Mouse (Mus musculus) heart, embryonic 14.5 days (tissue): ENCODE data around the gene Efna2. TPM values are rescaled to one million over a fixed set of nuclear protein-coding genes. Genes with fewer than 3 reads are reported as not detected.
A peak's percentile ranks its signal among the peaks of the same experiment; 100 is the strongest.

Source experiments
- ATAC-seq: fragments of 200-750 bp; cut with Nextera tagmentation; 2 replicates; pipeline ENCODE4 v1.8.0; 2017; ENCODE audit warnings: low read depth, moderate TSS enrichment; ENCODE audit not compliant: insufficient number of reproducible peaks, insufficient read depth, low FRiP score
- H3K27ac ChIP-seq, 2 experiments: fragments of 200-500 bp in 1 of 2; fragments of 300-500 bp in 1 of 2; sonication (generic) in 1 of 2; replicated peaks in 1 of 2; 2 replicates each; pipeline ENCODE4 v1.5.1; 2012 to 2014; ENCODE audit warnings: low read depth in 2 of 2, low read length in 2 of 2, control low read depth in 1 of 2, mild to moderate bottlenecking in 1 of 2, mixed read lengths in 1 of 2; ENCODE audit not compliant: control insufficient read depth in 1 of 2, insufficient read depth in 1 of 2
- H3K27me3 ChIP-seq: fragments of 300-500 bp; sonication (generic); 2 replicates; pipeline ENCODE4 v1.6.1; 2014; ENCODE audit warnings: mild to moderate bottlenecking, low read length, control low read depth; ENCODE audit not compliant: control insufficient read depth, insufficient read depth
- H3K36me3 ChIP-seq: fragments of 300-500 bp; sonication (generic); 2 replicates; pipeline ENCODE4 v1.6.1; 2014; ENCODE audit warnings: mild to moderate bottlenecking, control low read depth, low read length, mixed read lengths; ENCODE audit not compliant: control insufficient read depth, insufficient read depth
- H3K4me1 ChIP-seq, 2 experiments: fragments of 200-500 bp in 1 of 2; fragments of 300-500 bp in 1 of 2; sonication (generic) in 1 of 2; 2 replicates each; pipeline ENCODE4 v1.6.1; 2012 to 2014; ENCODE audit warnings: low read length in 2 of 2, control low read depth in 1 of 2, mixed read lengths in 1 of 2; ENCODE audit not compliant: control insufficient read depth in 2 of 2, insufficient read depth in 2 of 2
- H3K4me2 ChIP-seq: fragments of 300-500 bp; sonication (generic); 2 replicates; pipeline ENCODE4 v1.6.1; 2014; ENCODE audit warnings: mild to moderate bottlenecking, low read length
- H3K4me3 ChIP-seq, 2 experiments: fragments of 200-500 bp in 1 of 2; fragments of 300-500 bp in 1 of 2; sonication (generic) in 1 of 2; 2 replicates each; pipeline ENCODE4 v1.5.1; 2012 to 2014; ENCODE audit warnings: low read length in 2 of 2, mild to moderate bottlenecking in 2 of 2, control low read depth in 1 of 2, low read depth in 1 of 2, moderate library complexity in 1 of 2; ENCODE audit not compliant: control insufficient read depth in 1 of 2, insufficient read depth in 1 of 2
- H3K9ac ChIP-seq: fragments of 300-500 bp; sonication (generic); 2 replicates; pipeline ENCODE4 v1.6.1; 2014; ENCODE audit warnings: mild to moderate bottlenecking, low read length
- H3K9me3 ChIP-seq: fragments of 300-500 bp; sonication (generic); 2 replicates; pipeline ENCODE4 v1.6.1; 2016; ENCODE audit warnings: low read length, control low read depth; ENCODE audit not compliant: control insufficient read depth
- WGBS: fragments of 180-500 bp; shearing (Covaris S2); extraction: QIAGEN DNeasy Blood & Tissue Kit; methylation state at CpG from one replicate; pipeline ENCODE4 v1.1.7; 2014; 5-methylcytosine and 5-hydroxymethylcytosine counted together
- polyA plus RNA-seq: library from polyadenylated mRNA; unstranded; fragments of >200 nt; fragmentation: Nextera tagmentation; extraction: Ambion mirVana; gene quantifications from 2 replicates; pipeline ENCODE4 v1.2.1, GENCODE M21; 2014

Efna2 gene
- polyA plus RNA-seq, 1 experiment from 2014 or later = 10.1 TPM

DNA sequence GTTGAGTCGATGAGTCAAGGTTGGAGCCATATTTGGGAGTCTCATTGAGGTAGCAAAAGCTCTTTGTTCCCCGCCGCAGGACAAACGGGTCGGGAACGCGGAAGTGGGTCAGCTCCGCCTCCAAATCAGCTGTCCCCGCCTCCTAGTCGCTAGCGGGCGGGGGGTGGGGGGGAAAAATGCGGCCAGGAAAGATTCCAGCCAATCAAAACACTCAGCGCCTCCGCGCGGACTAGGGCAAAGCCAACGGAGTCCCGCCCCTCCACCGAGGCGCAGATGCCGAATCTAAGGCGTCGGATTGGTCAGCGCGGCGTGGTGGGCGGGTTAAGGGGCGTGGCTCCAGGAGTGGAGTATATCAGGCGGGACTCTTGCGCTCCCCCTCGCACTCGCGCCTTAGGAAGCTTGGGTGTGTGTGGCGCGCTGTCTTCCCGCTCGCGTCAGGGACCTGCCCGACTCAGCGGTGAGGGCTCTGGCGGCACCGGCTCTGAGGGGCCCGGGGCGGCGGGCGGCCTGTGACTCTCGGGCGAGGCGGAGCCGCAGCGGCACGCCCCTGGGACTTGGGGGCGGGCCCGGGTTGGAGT is 11.7 kb upstream of the Efna2 start:
- Histone ChIP-seq H3K27me3 (no peaks in the 10 kb centered on the region), H3K4me3 (peak overlapping the region; percentile 59 to 90), H3K4me2 (peak overlapping the region; percentile 95), H3K4me1 (peaks cover 31 to 62% of the 10 kb centered on the region in 2 experiments), H3K27ac (peak overlapping the region; percentile 85 to 100), H3K36me3 (peaks cover 33% of the 10 kb centered on the region), H3K9ac (peak overlapping the region; percentile 99), H3K9me3 (no peaks in the 10 kb centered on the region)
- peak; percentile 88 for ATAC-seq
- 0% methylated on average over 53 of the region's 55 CpGs for WGBS

GRCm38 (mm10) chr10:80168038-80168661 is 11.1 kb upstream of the Efna2 start:
- Histone ChIP-seq H3K27me3 (no peaks in the 10 kb centered on the region), H3K9me3 (no peaks in the 10 kb centered on the region), H3K4me3 (peak overlapping the region; percentile 59 to 90), H3K4me1 (peaks cover 28 to 60% of the 10 kb centered on the region in 2 experiments), H3K36me3 (peaks cover 33% of the 10 kb centered on the region), H3K4me2 (peak overlapping the region; percentile 95), H3K9ac (peak overlapping the region; percentile 99), H3K27ac (peak overlapping the region; percentile 85 to 100)
- under 1% methylated on average over 45 of the region's 48 CpGs for WGBS
- ATAC-seq = peak; percentile 51

- H3K27me3 ChIP-seq = no peaks in the 10 kb centered on the region
- H3K4me2 ChIP-seq = peak overlapping the region; percentile 95
- H3K9me3 ChIP-seq = no peaks in the 10 kb centered on the region
- peaks cover 33% of the 10 kb centered on the region for H3K36me3 ChIP-seq
- ATAC-seq = no peak
- peak overlapping the region in 1 of 2 experiments; percentile 100; a peak in 1 of 4 replicates for H3K27ac ChIP-seq
- peaks cover 25 to 57% of the 10 kb centered on the region in 2 experiments for H3K4me1 ChIP-seq
- WGBS = 61% methylated on average over 1 of the region's 1 CpGs
- H3K9ac ChIP-seq = peak overlapping the region; percentile 99
- peak overlapping the region; percentile 59 to 90; a peak in 3 of 4 replicates for H3K4me3 ChIP-seq
Observed at GRCm38 (mm10) chr10:80169070-80169469, 10.2 kb upstream of the Efna2 start.

DNA sequence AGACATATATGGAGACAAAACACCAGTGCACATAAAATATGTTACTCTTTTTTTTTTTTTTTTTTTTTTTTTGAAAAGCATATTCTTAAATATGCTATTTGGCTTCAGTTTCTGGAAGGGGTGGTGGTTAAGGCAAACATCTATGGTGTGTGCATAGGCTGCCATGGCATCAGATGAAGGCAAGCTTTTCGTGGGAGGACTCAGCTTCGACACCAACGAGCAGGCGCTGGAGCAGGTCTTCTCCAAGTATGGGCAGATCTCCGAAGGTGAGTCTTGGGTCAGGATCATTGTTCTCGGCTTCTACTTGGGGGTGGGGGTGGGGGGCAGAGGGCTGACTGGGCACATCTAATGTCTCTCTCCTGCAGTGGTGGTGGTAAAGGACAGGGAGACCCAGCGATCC is 9.6 kb upstream of the Efna2 start:
- Histone ChIP-seq H3K4me2 (no peak overlapping the region), H3K4me1 (peaks cover 21 to 51% of the 10 kb centered on the region in 2 experiments), H3K9ac (peak overlapping the region; percentile 25; the same call in 1 of the 2 replicates), H3K27ac (no peak overlapping the region), H3K27me3 (no peaks in the 10 kb centered on the region), H3K9me3 (no peaks in the 10 kb centered on the region), H3K36me3 (peaks cover 33% of the 10 kb centered on the region), H3K4me3 (no peak overlapping the region)
- ATAC-seq = no peak
- WGBS = 92% methylated on average over 7 of the region's 7 CpGs

GRCm38 (mm10) chr10:80170052-80170451 is 9.2 kb upstream of the Efna2 start:
- peaks cover 19 to 49% of the 10 kb centered on the region in 2 experiments for H3K4me1 ChIP-seq
- H3K4me3 ChIP-seq = no peak overlapping the region
- H3K4me2 ChIP-seq = no peak overlapping the region
- no peak overlapping the region for H3K27ac ChIP-seq
- no peaks in the 10 kb centered on the region for H3K27me3 ChIP-seq
- H3K36me3 ChIP-seq = peaks cover 33% of the 10 kb centered on the region
- 98% methylated on average over 16 of the region's 16 CpGs for WGBS
- no peaks in the 10 kb centered on the region for H3K9me3 ChIP-seq
- no peak overlapping the region; the same call in 1 of the 2 replicates for H3K9ac ChIP-seq
- ATAC-seq = no peak

DNA sequence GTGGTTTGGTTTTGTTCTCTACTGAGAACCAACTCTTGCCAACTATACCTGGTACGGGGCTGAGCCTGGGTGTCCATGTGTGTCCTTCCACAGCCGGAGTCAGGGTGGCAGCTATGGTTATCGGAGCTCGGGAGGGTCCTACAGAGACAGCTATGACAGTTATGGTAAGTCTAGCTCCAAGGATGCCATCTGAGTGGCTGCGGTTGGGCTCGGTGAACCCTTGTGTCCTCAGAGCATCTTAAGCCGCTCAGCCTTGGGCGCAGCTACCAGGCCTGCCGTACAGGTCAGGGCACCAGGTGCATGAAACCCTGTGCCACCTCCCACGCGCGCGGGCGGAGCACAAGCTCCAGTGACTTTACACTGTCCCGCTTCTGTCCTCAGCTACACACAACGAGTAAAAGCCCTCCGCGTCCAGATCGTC is 8.7 kb upstream of the Efna2 start:
- Histone ChIP-seq H3K4me2 (no peak overlapping the region), H3K27ac (no peak overlapping the region), H3K9me3 (no peaks in the 10 kb centered on the region), H3K27me3 (no peaks in the 10 kb centered on the region), H3K4me1 (peaks cover 15 to 44% of the 10 kb centered on the region in 2 experiments), H3K9ac (no peak overlapping the region), H3K36me3 (peaks cover 33% of the 10 kb centered on the region), H3K4me3 (no peak overlapping the region)
- no peak for ATAC-seq
- WGBS = 95% methylated on average over 19 of the region's 19 CpGs

DNA sequence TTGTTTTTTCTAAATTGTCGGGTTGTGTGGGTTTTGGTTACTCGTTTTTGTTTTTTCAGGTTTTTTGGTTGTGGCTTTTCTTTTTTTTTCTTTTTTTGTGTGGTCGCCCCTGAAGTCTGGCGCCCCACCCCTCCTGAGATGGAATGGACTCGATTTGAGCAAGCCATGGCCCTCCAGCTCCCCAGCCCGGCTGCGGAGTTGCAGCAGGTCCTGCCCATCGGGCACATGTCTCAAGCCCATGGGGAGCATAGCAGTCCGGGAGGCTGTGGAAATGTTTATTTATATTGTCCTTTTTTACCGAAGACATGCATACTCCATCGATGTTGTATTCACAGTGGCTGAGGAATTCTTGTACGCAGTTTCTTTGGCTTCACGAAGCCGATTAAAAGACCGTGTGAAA is 8.0 kb upstream of the Efna2 start:
- Histone ChIP-seq H3K4me2 (no peak overlapping the region), H3K4me3 (no peak overlapping the region), H3K4me1 (peaks cover 10 to 38% of the 10 kb centered on the region in 2 experiments), H3K36me3 (peaks cover 33% of the 10 kb centered on the region), H3K27me3 (no peaks in the 10 kb centered on the region), H3K9ac (no peak overlapping the region), H3K27ac (no peak overlapping the region), H3K9me3 (no peaks in the 10 kb centered on the region)
- no peak for ATAC-seq
- 92% methylated on average over 15 of the region's 15 CpGs for WGBS
